Mouse (Mus musculus) G1E (cell line): Measurements from ENCODE around the gene Fgf4.

Experiments
- CTCF ChIP-seq: IDR thresholded peaks from 2 replicates; pipeline ENCODE4 v1.5.1; 2012; ENCODE audit warnings: low read depth, low read length, inconsistent platforms, mixed read lengths
- GATA1 ChIP-seq: IDR thresholded peaks from 2 replicates; pipeline ENCODE4 v1.6.1; 2012; ENCODE audit warnings: borderline replicate concordance, low read length, inconsistent platforms, mixed read lengths
- GATA2 ChIP-seq: IDR thresholded peaks from 2 replicates; pipeline ENCODE4 v1.6.1; 2012; ENCODE audit warnings: low read depth, low read length, inconsistent platforms, borderline replicate concordance
- POLR2AphosphoS5 ChIP-seq: IDR thresholded peaks from 2 replicates; pipeline ENCODE4 v1.6.1; 2012; ENCODE audit warnings: low read depth, low read length, inconsistent platforms; ENCODE audit not compliant: insufficient replicate concordance
- TAL1 ChIP-seq: conservative IDR thresholded peaks from 2 replicates; pipeline ENCODE4 v1.6.1; 2012; ENCODE audit warnings: low read depth, low read length, inconsistent platforms, mixed read lengths

GRCm38 (mm10) chr7:144821901-144822300 is 25.3 kb upstream of the Fgf4 start:
- no peak for TF ChIP-seq POLR2AphosphoS5
- TF ChIP-seq CTCF = no peak
- no peak for TF ChIP-seq GATA1
- TF ChIP-seq GATA2 = no peak
- no peak for TF ChIP-seq TAL1
